Mouse (Mus musculus) myocyte (in vitro differentiated cells): Measurements from ENCODE around the gene Rad51b.

Source experiments
- MAX ChIP-seq: IDR thresholded peaks from one replicate; pipeline ENCODE4 v1.6.1; 2011; ENCODE audit warnings: low read depth, mild to moderate bottlenecking, control low read depth
- MYOD1 ChIP-seq, 3 experiments: IDR thresholded peaks; one replicate each; pipeline ENCODE4 v1.6.1; 2011; ENCODE audit warnings: control low read depth in 2 of 3, low read depth in 2 of 3, mild to moderate bottlenecking in 2 of 3, moderate library complexity in 1 of 3; ENCODE audit not compliant: insufficient read length in 2 of 3, control insufficient read depth in 1 of 3
- POLR2A ChIP-seq: IDR thresholded peaks from one replicate; pipeline ENCODE4 v1.6.1; 2011; ENCODE audit warnings: low read depth, mild to moderate bottlenecking, control low read depth, moderate library complexity; ENCODE audit not compliant: insufficient read length
- POLR2AphosphoS2 ChIP-seq: IDR thresholded peaks from one replicate; pipeline ENCODE4 v1.6.1; 2011; ENCODE audit warnings: low read depth, control low read depth; ENCODE audit not compliant: insufficient read length
- REST ChIP-seq: IDR thresholded peaks from one replicate; pipeline ENCODE4 v1.6.1; 2011; ENCODE audit warnings: mild to moderate bottlenecking, control low read depth, moderate library complexity; ENCODE audit not compliant: insufficient read depth, insufficient read length
- TCF12 ChIP-seq: IDR thresholded peaks from one replicate; pipeline ENCODE4 v1.6.1; 2011; ENCODE audit warnings: mild to moderate bottlenecking, control low read depth; ENCODE audit not compliant: poor library complexity, insufficient read depth, severe bottlenecking
- TCF3 ChIP-seq: IDR thresholded peaks from one replicate; pipeline ENCODE4 v1.6.1; 2011; ENCODE audit warnings: low read depth, control low read depth; ENCODE audit not compliant: insufficient read length
- USF1 ChIP-seq: IDR thresholded peaks from one replicate; pipeline ENCODE4 v1.6.1; 2011; ENCODE audit warnings: low read depth, mild to moderate bottlenecking, control low read depth, moderate library complexity

DNA sequence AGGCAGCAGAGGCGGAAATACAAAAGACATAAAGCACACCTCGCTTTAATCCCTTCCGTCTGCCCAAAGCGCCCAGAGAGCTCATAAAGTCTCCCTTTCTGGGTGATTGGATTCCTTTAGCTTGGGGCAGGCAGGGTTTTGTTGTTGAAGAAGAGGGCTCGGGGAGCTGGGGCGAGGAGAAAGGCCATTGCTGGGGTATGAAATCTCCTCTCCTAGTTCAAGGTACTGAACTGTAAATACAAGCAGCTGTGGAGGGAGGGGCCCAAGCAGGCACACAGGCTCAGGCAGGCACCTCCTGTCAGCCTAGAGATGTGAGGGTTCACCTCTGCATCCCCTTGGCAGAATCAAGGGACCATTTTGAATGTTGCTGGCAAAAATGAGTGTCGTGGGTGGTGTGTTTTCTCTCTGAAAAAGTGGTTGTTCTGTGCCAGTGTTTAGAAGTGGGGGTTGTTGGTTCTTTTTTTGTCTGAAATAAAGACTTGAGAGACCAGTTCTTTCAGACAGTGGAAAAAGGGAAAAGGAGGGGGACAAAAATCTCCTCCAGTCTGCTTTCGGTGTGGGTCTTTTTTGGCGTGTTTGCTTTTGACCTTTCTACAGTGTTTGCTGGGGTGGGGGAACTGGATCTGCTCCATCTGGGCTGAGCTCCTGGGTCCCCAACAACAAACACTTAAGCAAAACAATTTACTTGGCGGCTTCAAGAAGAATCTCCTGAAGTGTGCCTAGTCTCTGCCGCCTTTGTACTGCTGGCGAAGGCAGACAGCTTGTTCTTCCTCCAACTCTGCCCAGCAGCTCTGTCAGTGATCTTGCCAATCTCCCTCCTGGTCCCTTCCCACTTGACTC, 418.6 kb downstream of the Rad51b start:
- no peak for TF ChIP-seq MYOD1 (IDR thresholded peaks at IDR 0.05; ENCODE audit: control insufficient read depth in 1 of 3, insufficient read length in 2 of 3, low read depth in 2 of 3)
- TF ChIP-seq TCF12: no peak
- TF ChIP-seq POLR2A: no peak
- no peak for TF ChIP-seq POLR2AphosphoS2
- TF ChIP-seq REST: no peak
- TF ChIP-seq TCF3: no peak
- no peak for TF ChIP-seq MAX
- TF ChIP-seq USF1: no peak
